Mouse (Mus musculus): Measurements from ENCODE around the gene Defb48.
A peak's percentile ranks its signal among the peaks of the same experiment; 100 is the strongest.

Defb48 gene

DNA sequence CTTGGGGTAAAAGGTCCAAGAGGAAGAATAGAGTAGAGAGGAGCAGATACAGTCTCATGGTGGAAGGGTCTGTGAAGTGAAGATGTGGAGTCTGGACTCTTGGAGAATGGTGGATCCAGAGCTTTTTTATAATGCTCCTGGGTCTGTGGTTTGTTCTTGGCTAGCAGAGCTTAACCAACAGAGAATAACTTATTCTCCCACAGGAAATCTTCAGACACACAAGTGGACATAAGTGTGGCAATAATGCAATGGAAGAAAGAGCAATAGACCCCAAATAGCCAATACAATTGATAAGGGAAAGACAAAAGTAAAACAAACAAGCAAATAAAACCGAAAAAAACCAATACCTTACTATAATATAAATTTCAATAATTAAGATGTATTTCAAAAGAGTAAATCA lies at the start of gene Defb48:
Gene Defb48, minus strand, starts transcription at position 101 of the 400 bp plus-strand sequence.
- no peak for DNase-seq

DNA sequence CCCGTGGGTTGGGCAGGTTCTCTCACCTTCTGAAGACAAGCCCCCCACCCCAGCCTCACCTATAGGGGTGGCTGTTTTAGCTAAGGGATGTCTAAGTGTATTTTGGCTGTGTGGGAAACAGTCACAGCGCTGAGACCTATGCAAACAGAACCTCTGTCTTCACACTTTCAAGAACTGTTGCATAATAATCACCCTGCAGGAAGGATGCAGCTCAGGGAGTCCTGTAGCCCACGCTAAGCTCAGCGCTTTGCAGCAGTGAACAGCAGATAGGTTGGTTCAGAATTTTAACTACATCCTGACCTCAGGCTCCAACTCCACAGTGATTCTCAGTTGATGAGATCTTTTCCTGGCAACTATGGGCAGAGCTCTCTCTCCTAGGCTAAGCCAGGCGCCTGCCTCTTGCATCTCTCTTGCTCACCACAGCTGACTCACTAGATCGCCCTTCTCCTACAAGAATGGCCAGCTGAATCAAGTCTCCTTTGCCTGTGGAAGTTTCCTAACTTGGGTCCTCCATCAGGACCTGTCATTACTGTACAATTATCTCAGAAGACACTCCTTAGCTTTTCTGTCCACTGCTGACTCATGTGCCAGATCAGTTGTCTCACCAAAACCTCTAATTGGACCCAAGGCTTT lies 36.3 kb upstream of the Defb48 start:
- DNase-seq: no peak

DNA sequence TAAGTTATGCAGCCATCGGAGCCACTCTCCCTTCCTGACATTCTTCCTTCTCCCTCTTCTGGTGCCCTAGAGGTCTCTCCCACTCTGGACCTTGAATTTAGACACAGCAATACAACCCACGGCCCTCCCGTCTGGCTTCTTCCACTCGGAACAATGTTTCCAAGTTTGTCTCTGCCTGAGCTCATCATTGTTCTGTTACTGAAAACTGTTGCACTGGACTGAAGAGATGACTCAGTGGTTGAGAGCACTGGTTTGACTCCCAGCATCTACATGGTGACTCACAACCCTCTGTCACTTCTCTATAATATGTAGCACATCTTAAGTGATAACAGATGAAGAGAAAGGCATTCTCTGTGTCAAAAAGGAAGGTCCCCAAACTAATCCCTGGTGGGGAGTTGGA lies 30.4 kb upstream of the Defb48 start:
- DNase-seq: no peak

DNA sequence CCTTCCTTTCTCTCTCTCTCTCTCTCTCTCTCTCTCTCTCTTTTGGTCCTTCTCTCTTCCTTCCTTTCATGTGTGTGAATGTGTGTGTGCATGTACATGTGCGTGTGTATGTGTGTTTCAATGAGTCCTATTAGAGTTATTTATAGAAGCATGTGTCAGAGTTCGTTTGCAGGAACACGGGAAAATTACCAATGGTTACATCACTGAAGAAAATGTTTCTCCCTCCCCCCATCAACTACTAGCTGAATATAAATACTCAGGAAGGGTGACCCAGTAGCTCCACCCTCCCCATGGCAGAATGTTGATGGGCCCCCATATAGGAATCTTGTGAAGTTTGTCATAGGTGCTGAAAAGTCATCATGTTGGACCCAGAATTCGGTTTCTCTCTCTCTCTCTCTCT lies 28.8 kb upstream of the Defb48 start:
- DNase-seq: no peak

DNA sequence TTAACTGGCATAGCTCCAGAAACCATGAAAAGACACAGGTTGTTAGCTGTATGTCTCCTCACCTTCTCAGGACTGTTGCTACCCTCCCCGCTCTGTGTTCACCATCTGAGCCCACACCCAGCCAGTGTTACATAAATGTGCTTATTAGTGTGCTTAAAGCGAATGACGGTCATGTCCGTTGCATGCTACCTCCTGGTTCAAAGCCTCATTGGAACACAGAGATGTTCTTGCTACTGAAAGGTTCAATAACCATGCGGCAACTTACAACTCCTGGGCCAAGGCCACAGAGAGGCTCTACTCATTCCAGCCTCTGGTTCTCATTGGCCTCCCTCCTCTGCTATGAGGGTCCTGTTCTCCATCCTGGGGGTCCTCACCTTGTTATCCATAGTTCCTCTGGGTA lies 27.2 kb upstream of the Defb48 start, which contains the start of gene Defb43:
Gene Defb43, plus strand, starts transcription at position 301 of the 400 bp plus-strand sequence.
- DNase-seq: no peak

DNA sequence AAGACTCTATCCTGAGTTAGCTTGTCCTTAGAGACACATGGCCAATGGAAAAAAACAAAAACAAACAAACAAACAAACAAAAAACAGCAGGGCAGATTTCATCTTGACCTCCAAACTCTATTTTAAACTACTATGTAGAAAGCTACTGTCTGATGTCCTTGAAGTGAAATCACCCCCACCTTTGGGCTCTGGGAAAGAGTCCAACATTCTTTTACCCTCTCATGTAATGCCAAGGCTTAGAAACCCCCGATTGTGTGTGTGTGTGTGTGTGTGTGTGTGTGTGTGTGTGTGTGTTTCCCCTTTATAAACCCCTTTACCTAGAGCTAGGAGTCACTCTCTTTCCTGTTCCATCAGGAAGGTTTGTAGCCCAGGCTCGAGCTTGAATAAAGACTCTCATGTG lies 18.3 kb upstream of the Defb48 start:
- no peak for DNase-seq

DNA sequence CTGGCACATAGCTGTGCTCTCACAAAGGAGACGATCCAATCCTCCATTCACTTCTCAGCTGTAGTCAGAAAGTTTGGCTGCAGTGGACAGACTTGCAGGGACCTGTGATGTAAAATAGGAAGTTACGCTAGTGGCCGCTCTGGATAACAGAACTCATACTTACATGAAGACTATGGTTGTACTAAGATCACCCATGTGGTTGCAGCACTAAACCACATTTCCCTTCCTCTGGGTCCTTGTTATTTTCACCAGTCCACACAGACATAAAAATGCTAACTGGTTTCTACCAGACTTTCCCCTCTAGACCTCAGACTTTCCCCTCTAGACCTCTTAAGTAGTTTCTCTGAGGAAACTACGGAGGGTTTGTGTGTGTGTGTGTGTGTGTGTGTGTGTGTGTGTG lies 14.7 kb upstream of the Defb48 start:
- DNase-seq: no peak

DNA sequence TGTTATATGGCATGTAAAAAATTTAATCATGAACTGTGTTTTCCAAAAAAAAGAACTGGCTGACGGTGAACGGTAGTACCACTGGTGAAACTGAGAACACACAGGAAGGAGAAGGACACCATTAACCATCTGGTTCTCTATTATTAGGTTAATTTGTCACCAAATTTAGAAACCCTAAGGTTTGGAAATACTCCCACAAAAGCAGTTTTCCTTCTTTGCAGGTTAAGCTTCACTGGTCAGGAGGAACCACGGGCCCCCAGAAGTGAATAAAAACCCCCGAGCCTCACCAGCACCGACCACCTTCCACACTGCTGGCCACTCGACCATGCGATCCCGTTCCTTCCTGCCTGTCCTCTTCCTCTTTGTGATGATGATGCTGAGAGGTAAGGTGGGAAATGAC lies 13.5 kb upstream of the Defb48 start, which contains the start of gene Defb47:
Gene Defb47, plus strand, starts transcription at position 301 of the 400 bp plus-strand sequence.
- DNase-seq: no peak

DNA sequence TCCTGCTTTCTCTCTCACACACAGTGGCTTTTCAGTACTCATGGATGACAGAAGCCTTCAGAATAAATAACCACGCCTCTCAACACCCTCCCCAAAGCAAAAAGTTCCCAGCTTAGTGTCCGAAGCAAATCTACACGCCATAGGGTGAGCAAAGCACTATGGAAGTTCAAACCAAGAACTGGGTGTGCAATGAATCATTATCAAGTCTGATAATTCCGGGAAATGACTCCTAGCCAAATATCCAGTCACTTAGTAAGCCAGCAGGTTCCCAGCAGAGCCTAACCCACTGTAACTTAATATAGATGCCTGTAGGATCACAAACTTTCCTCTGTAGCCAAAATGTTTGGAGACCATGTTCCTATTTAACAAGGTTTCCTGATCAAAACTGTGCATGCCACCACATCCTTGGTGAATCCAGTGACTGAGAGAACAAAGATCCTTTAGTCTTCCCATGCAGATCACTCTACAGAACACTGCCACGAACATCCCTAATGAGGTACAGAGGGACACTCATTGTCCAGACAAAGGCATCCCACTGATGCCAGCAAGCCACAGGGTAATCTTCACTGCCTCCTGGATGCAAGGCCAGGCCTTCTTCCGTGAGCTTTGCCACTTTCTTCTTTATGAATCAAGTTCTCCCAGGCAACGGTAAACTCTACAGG lies 7.7 kb upstream of the Defb48 start:
- no peak for DNase-seq

DNA sequence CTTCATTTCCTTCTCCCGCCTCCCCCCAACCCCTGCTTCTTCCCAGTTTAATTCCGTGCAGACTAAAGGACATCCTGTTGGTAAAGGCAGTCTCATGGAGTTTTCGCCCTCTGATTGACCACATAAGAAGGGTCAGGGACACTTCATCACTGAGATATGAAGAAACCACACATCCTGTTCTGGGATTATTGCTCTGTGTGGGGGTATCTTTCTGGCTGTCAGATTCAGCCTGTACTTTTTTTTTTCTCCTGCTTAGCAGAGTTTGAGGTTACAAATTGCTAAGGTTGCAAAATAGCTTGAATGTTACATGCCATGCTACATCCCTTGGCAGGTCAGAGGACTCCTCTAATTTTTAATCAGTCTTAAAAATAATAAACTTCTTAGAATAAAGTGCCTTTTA lies 7.0 kb upstream of the Defb48 start:
- no peak for DNase-seq

DNA sequence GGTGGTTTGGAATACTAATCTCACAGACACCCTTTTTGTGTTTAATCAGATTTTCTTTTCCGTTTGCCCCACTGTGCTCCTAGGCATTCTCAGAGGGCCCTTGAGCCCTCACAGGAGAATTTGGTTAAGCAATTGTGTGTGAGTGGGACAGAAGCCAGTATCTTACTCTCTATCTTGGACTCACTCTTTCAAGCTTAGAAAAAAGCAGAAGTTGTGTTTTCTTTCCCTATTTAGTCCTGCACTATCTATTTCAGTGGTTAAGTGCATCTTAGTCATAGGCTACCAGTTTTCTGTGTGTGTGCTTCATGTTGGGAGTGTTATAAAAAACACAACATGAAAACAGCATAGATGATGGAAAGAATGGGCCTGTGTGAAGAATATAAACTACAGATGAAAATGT lies 4.5 kb downstream of the Defb48 start:
- DNase-seq: no peak

DNA sequence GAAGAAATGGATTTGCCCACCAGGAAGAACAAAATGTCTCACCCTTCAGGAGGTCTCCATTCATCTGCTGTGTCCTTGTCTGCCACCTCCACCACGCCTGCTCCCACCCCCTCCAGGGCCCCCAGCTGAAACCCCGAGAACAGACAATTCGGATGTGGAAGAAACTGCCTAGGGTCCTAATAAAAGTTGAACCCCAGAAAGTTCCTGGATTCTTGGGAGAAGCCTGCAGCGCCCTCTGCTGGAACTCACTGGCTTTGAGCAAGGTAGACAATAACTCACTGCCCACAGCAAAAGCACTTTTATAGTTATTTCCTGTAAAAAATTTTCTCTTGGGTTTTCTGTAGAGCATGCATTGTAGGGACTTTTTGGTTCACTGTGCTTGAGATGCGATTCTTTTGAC lies 9.3 kb downstream of the Defb48 start:
- DNase-seq: peak; percentile 86

DNA sequence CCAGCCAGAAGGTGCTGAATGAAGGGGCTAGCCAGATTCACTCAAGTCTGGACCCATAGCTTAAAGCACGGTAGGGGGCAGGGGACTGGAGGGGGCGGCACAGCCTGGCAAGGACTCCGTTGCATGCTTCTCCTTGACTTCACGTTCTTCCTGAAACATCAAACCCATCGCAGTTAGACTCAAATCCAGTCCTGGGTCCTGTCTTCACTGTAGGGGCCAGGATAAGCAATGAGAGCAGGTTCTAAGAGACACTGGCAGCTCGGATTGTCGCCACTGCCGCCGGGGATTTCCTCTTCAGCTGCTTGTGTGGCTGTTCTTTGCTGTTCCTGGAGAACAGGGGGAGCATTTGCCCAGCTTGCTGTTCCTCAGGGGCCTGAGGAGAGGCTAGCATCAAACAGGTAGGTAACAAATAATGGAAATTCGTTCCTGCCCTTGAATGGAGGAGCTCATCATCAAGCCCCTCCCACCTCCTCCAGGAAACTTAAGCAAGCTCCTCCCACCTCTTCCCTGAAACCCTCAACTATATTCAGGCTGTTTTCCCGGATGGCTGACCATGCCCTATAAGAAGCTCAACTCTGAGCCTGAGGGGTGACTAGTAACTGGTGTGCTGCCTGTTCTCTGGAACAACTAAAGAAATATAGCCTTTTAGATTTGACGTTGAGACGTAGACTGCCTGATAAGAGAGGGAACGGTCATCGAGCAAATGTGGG lies 18.3 kb downstream of the Defb48 start:
- peak; percentile 60 for DNase-seq

DNA sequence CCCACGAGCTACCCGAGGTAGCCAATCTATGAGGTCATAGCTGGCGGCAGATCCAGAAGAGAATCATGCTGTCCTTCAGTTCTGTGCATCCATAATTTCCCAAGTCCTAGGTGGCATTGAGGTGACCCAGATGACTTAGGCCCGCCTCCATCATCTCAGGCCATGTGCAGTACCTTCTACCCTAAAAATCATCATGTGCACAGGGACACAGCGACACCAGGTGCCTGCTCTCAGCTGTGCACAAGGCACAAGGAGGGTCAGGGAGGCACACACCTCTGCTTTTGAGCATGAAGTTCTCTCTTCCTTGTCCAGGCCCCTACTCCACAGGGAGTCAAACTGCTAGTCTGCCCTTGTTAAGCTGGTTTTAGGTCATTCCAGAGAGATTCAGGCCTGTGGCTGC lies 19.0 kb downstream of the Defb48 start:
- DNase-seq: no peak

DNA sequence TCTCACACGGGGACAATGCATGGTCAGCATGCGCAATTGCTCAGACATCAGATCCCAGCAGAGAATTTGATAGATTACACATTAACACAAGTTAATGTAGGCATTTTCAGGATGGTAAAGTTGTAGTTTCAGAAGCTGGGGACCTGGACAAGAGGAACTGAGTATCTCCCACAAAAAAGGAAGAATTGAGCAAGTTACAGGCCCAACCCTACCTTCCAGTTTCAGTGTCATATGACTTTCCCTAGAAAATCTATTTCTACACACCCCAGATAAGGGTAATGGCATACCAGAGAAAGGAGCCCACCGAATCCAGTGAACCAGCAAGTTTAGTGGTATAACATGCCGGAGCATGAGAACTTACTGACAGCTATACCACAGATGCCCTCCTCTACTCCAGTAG lies 20.7 kb downstream of the Defb48 start:
- DNase-seq: no peak

DNA sequence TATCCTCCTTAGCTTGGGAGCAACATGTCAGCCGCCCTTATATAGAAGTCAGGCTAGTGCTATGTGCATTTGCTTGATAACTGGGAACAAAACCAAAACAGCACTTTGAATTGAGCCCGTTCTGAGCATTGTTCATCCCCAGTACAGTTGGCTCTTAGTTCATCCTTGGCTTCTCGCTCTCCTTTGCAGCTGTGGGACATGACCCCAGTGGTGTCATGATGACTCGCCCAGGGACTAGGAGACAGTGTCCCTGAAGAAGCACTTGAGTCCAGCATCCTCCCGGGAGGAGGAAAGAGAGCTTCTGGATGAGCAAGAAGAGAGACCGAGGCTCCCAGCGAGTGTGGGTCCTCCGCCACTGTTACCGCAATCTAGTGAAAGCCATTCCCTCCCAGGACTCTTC lies 28.2 kb downstream of the Defb48 start:
- DNase-seq: no peak

DNA sequence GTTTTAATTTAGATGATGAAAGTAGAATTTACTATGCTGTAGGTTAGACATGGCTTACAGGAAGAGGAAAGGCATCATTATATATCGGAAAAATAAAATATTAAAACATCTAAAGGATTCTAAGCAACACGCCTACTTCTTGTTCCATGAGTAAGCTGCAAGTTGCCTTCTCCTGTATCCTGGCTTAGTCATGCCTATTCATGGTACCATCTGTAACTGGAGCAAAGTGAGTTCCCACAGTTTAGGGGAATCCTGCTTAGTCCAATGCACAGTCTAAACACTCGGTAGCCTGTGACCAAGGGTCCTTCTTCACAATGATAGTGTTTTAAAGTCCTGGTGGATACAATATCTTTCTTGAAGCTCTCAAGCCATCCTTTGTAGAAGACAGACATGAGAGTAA lies 37.5 kb downstream of the Defb48 start:
- no peak for DNase-seq

DNA sequence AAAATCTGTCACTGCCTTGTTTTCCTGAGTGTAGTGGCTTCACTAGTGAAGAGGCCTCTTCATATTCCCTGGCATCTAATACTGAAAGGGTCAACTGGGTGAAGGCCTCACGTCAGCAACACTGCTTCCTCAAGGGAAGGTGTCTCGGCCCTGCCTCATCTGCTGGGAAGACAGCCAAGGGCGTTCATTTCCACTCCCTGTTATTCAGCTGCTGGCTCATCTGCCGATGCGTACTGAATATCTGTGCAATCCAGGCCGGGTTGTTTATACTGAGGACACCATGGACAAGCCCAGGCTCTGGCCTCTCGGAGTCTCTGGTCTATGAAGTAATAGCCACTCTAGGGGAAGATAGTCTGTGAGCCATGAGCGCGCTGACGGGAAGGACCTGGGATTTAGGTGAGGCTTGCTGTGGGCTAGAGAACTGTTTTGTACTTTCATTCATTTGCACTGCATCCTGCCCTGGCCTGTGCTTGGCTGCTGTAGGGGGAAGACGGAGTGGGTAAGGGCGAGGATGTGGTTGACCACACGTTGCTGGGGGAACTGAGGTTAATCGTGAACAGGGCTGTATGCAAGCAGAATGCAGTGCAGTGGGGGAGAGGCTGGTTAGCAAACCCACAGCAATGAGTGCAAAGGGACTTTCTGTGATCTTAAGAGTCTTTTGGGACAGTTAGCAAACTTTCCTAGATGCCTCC lies 43.8 kb downstream of the Defb48 start:
- peak; percentile 89 for DNase-seq

DNA sequence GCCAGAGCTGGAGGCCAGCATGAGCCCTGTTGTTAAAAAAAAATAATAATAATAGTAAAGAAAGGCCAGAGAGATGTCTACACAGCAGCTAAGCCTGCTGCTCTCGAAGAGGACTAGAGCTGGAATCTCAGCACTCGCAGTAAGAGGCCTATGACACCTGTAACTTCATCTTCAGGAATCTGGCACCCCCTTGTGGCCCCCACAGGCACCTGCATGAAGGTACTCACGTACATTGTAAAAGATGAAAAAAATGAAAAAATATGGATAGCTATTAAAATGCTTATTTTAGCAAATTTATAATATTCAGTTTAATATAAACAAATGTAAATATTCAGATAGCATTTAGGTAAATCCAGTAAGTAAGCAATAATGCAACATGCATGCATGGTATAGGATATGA lies 44.9 kb downstream of the Defb48 start:
- peak; percentile 29 for DNase-seq

DNA sequence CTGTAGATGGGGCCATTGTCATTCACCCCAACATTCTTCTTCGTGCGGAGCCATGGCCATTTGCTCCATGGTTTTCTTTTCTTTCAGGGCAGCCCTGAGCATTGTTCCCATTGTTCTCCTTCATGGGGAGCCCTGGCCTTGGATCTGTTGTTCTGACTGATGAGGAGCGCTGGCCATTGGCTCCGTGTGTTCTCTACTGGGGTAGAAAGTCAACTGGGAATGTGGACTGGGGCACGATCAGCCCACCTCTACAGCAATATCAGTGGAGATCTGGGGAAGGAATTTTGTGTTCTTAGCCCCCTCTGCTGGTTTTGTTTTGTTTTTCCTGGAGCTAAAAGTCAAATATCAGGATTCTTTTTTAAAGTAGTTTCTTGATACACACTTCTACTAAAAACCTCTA lies 46.6 kb downstream of the Defb48 start:
- peak; percentile 52 for DNase-seq

DNA sequence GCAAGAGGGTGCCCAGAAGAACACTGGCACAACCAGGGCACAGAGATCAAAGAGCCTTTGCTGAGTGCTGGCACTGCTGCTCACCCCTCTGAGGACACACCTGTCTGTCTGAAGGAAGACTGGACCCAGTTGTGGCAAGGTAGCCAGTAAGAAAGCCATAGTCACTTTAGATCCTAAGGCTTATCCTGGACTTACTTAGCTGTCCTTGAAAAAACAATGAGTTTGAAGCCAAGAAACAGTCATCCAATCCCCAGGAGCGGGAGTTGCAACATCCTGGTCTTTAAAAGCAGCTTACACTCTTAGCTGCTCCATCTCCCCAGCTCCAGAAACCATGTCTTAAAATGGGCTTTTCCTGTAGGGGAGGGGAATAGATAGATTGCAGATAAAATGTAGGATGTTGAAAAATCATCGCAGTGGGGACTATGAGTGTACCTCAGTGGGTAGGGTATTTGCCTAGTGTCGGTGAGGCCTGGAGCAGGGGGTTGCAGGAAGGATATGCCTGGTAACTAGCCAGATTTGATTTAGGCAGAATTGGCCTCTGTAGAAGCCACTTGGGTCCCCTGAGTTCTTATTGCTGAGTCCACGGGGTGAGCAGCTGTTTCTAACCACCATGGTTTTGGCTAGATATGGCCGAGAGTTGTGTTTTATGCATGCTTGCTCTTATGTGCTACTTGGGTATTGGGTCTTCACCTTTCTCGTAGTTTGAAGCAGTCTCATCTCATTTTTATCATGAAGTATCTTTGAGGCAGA lies 47.5 kb downstream of the Defb48 start:
- DNase-seq: peak; percentile 5

DNA sequence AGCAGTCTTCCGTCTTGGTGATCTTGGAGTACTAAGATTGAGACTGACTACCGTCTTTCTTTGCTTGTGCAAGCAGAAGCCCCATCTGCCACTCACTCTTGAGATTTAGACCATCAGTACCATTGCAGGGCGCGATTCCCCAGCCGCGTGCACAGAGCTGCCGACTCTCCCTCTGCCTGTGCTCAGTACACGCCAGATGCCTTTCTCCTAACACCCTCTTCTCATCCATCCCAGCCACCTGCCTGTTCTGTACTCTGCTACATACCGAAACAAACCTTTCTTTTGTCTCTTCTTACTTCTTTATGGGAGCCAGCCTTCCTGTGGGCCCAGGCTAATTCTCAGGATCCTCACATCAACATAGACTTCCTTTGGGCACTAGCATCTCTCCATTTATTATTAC lies 48.9 kb downstream of the Defb48 start:
- DNase-seq: no peak

DNA sequence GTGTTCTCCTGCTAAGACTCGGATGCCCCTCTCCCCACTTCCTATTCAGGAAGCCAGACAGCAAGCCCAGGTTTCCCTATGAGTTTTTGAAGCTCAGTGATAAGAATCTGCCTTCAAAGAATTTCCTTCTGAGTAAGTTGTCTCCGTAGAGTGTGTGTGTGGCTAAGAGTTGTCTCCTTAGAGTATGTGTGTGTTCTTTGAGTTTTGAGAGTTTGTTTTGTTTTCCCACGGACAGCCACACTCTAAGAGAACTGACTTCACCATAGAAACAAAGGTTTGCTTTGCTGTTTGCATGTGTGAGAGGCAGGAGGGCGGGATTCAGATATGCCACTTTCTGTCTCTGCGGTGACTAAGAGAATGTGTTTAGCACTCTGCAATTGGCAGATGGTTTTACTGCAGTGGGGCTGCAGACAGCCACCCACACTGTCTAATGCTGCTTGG lies 56.2 kb downstream of the Defb48 start:
- DNase-seq: peak; percentile 24

Data from lung, postnatal 36 days (tissue).